Mouse (Mus musculus): ENCODE data around the gene Gm6904.
"Not testable (repeated sequence)": the region's sequence is repeated elsewhere in the genome, so short reads cannot be mapped to it uniquely, and the experiment has no call there.

Gm6904 gene

GRCm38 (mm10) chr14:59260056-59260455 lies at the start of gene Gm6904:
TSS of gene Gm6904 (minus strand) at chr14:59260216.
- DNase-seq = no peak

- DNase-seq = not testable (repeated sequence)
Measured at GRCm38 (mm10) chr14:59297391-59297790, 37.4 kb upstream of the Gm6904 start, which contains the start of gene Phf11a. TSS of gene Phf11a (minus strand) at chr14:59297522.

- DNase-seq = not testable (repeated sequence)
Measured at GRCm38 (mm10) chr14:59291769-59292168, 31.8 kb upstream of the Gm6904 start.

GRCm38 (mm10) chr14:59274961-59275360 lies 14.9 kb upstream of the Gm6904 start:
- DNase-seq = not testable (repeated sequence)

- not testable (repeated sequence) for DNase-seq
Measured at GRCm38 (mm10) chr14:59255861-59256260, 4.2 kb downstream of the Gm6904 start.

- DNase-seq = not testable (repeated sequence)
Measured at GRCm38 (mm10) chr14:59250350-59250749, 9.7 kb downstream of the Gm6904 start.

GRCm38 (mm10) chr14:59233635-59234034 lies 26.4 kb downstream of the Gm6904 start:
- no peak for DNase-seq

- no peak for DNase-seq
Measured at GRCm38 (mm10) chr14:59232003-59232402, 28.0 kb downstream of the Gm6904 start.

GRCm38 (mm10) chr14:59230331-59230966 lies 29.6 kb downstream of the Gm6904 start:
- DNase-seq = no peak

- no peak for DNase-seq
Measured at GRCm38 (mm10) chr14:59229822-59230221, 30.2 kb downstream of the Gm6904 start.

GRCm38 (mm10) chr14:59226240-59226639 lies 33.8 kb downstream of the Gm6904 start:
- DNase-seq = no peak

GRCm38 (mm10) chr14:59219241-59219640 lies 40.8 kb downstream of the Gm6904 start:
- no peak for DNase-seq

- no peak for DNase-seq
Measured at GRCm38 (mm10) chr14:59209816-59210215, 50.2 kb downstream of the Gm6904 start.

GRCm38 (mm10) chr14:59209003-59209402 lies 51.0 kb downstream of the Gm6904 start:
- no peak for DNase-seq

GRCm38 (mm10) chr14:59205976-59206583 lies 53.9 kb downstream of the Gm6904 start:
- DNase-seq = no peak

- no peak for DNase-seq
Measured at GRCm38 (mm10) chr14:59205461-59205860, 54.6 kb downstream of the Gm6904 start.

- no peak for DNase-seq
Measured at GRCm38 (mm10) chr14:59201604-59202215, 58.3 kb downstream of the Gm6904 start.

GRCm38 (mm10) chr14:59200711-59201603 lies 59.1 kb downstream of the Gm6904 start, which contains the start of gene Rcbtb1:
TSS of gene Rcbtb1 (plus strand) at chr14:59201209.
- peak; percentile 93 for DNase-seq

Measured in right cerebral cortex, postnatal 25 days (tissue).